Mouse (Mus musculus): ENCODE data around the gene Krtap10-4. TPM values are rescaled to one million over a fixed set of nuclear protein-coding genes. Genes with fewer than 3 reads are reported as not detected.

The Krtap10-4 gene
- not detected in 2 replicates for polyA plus RNA-seq (2015; fragmentation: Nextera tagmentation; extraction: Ambion mirVana)

- Histone ChIP-seq H3K36me3 (no peaks in the 10 kb centered on the region), H3K9ac (no peak within 1 kb of the TSS), H3K9me3 (replicated peaks) (no peaks in the 10 kb centered on the region), H3K4me2 (no peak within 1 kb of the TSS), H3K4me1 (replicated peaks) (no peaks in the 10 kb centered on the region), H3K27ac (no peak within 1 kb of the TSS), H3K4me3 (replicated peaks) (no peak within 1 kb of the TSS), H3K27me3 (no peaks in the 10 kb centered on the region)
- 61% methylated on average over 6 of the region's 6 CpGs for WGBS (ENCODE audit: insufficient replicate concordance)
- no peak for ATAC-seq (ENCODE audit: low read depth)
- no peak for DNase-seq
Observed at GRCm38 (mm10) chr10:77826951-77827350, at the start of gene Krtap10-4. TSS of gene Krtap10-4 (minus strand) at chr10:77827095.

GRCm38 (mm10) chr10:77869651-77870050 is 42.8 kb upstream of the Krtap10-4 start:
- no peak for ATAC-seq (ENCODE audit: low read depth)
- no peak for DNase-seq
- Histone ChIP-seq H3K36me3 (no peaks in the 10 kb centered on the region), H3K4me3 (replicated peaks) (no peak overlapping the region), H3K9ac (no peak overlapping the region), H3K4me2 (no peak overlapping the region), H3K27ac (no peak overlapping the region), H3K4me1 (replicated peaks) (0 out of 2 replicates have a peak, but pooled peaks cover 3% of the 10 kb centered on the region), H3K27me3 (no peaks in the 10 kb centered on the region), H3K9me3 (replicated peaks) (no peaks in the 10 kb centered on the region)
- 67% methylated on average over 7 of the region's 7 CpGs for WGBS (ENCODE audit: insufficient replicate concordance)

GRCm38 (mm10) chr10:77867546-77867945 is 40.7 kb upstream of the Krtap10-4 start:
- WGBS (ENCODE audit: insufficient replicate concordance): 0% methylated on average over 1 of the region's 1 CpGs
- 0 out of 2 replicates have a peak, but pooled peaks cover 6% of the 10 kb centered on the region for H3K4me1 ChIP-seq (replicated peaks)
- H3K36me3 ChIP-seq: no peaks in the 10 kb centered on the region
- ATAC-seq (ENCODE audit: low read depth): no peak
- no peak overlapping the region for H3K4me3 ChIP-seq (replicated peaks)
- no peak for DNase-seq
- H3K27me3 ChIP-seq: no peaks in the 10 kb centered on the region
- H3K4me2 ChIP-seq: no peak overlapping the region
- H3K9ac ChIP-seq: no peak overlapping the region
- H3K9me3 ChIP-seq (replicated peaks): no peaks in the 10 kb centered on the region
- no peak overlapping the region for H3K27ac ChIP-seq

- peak overlapping the region; percentile 44 for H3K4me2 ChIP-seq
- no peak for ATAC-seq (ENCODE audit: low read depth)
- 29% methylated on average over 11 of the region's 11 CpGs for WGBS (ENCODE audit: insufficient replicate concordance)
- no peak for DNase-seq
- no peaks in the 10 kb centered on the region for H3K27me3 ChIP-seq
- H3K9ac ChIP-seq: no peak overlapping the region
- H3K4me1 ChIP-seq (replicated peaks): 0 out of 2 replicates have a peak, but pooled peaks cover 6% of the 10 kb centered on the region
- no peak overlapping the region for H3K27ac ChIP-seq
- H3K9me3 ChIP-seq (replicated peaks): no peaks in the 10 kb centered on the region
- H3K36me3 ChIP-seq: no peaks in the 10 kb centered on the region
- H3K4me3 ChIP-seq (replicated peaks): 0 out of 2 replicates have a peak overlapping the region, but pooled peaks have one; percentile 3
Observed at GRCm38 (mm10) chr10:77864762-77865143, 37.9 kb upstream of the Krtap10-4 start.

GRCm38 (mm10) chr10:77864067-77864761 is 37.3 kb upstream of the Krtap10-4 start:
- ATAC-seq (ENCODE audit: low read depth): peak; percentile 77
- Histone ChIP-seq H3K27me3 (no peaks in the 10 kb centered on the region), H3K27ac (no peak overlapping the region), H3K4me3 (replicated peaks) (0 out of 2 replicates have a peak overlapping the region, but pooled peaks have one; percentile 3), H3K9ac (no peak overlapping the region), H3K4me2 (peak overlapping the region; percentile 44), H3K4me1 (replicated peaks) (0 out of 2 replicates have a peak, but pooled peaks cover 6% of the 10 kb centered on the region), H3K9me3 (replicated peaks) (no peaks in the 10 kb centered on the region), H3K36me3 (no peaks in the 10 kb centered on the region)
- WGBS (ENCODE audit: insufficient replicate concordance): 18% methylated on average over 14 of the region's 14 CpGs
- DNase-seq: peak; percentile 37

GRCm38 (mm10) chr10:77861675-77862074 is 34.8 kb upstream of the Krtap10-4 start, which contains the start of gene Gm3285:
TSS of gene Gm3285 (plus strand) at chr10:77861975.
- H3K4me1 ChIP-seq (replicated peaks): 0 out of 2 replicates have a peak, but pooled peaks cover 6% of the 10 kb centered on the region
- ATAC-seq (ENCODE audit: low read depth) (no peak), DNase-seq (no peak)
- H3K27ac ChIP-seq: no peak within 1 kb of the TSS
- no peaks in the 10 kb centered on the region for H3K9me3 ChIP-seq (replicated peaks)
- WGBS (ENCODE audit: insufficient replicate concordance): 42% methylated on average over 7 of the region's 7 CpGs
- H3K9ac ChIP-seq: no peak within 1 kb of the TSS
- no peaks in the 10 kb centered on the region for H3K36me3 ChIP-seq
- H3K4me3 ChIP-seq (replicated peaks): no peak within 1 kb of the TSS
- no peak within 1 kb of the TSS for H3K4me2 ChIP-seq
- no peaks in the 10 kb centered on the region for H3K27me3 ChIP-seq

- Histone ChIP-seq H3K9ac (no peak within 1 kb of the TSS), H3K36me3 (no peaks in the 10 kb centered on the region), H3K4me1 (replicated peaks) (no peaks in the 10 kb centered on the region), H3K4me3 (replicated peaks) (no peak within 1 kb of the TSS), H3K4me2 (no peak within 1 kb of the TSS), H3K9me3 (replicated peaks) (no peaks in the 10 kb centered on the region), H3K27me3 (no peaks in the 10 kb centered on the region), H3K27ac (no peak within 1 kb of the TSS)
- DNase-seq: no peak
- 40% methylated on average over 9 of the region's 9 CpGs for WGBS (ENCODE audit: insufficient replicate concordance)
- no peak for ATAC-seq (ENCODE audit: low read depth)
Observed at GRCm38 (mm10) chr10:77852559-77852958, 25.7 kb upstream of the Krtap10-4 start, which contains the start of gene Gm10318. TSS of gene Gm10318 (plus strand) at chr10:77852859.

GRCm38 (mm10) chr10:77847538-77847937 is 20.6 kb upstream of the Krtap10-4 start:
- Histone ChIP-seq H3K9me3 (replicated peaks) (no peaks in the 10 kb centered on the region), H3K4me3 (replicated peaks) (no peak overlapping the region), H3K4me2 (no peak overlapping the region), H3K27me3 (no peaks in the 10 kb centered on the region), H3K9ac (no peak overlapping the region), H3K27ac (no peak overlapping the region), H3K36me3 (no peaks in the 10 kb centered on the region), H3K4me1 (replicated peaks) (no peaks in the 10 kb centered on the region)
- ATAC-seq (ENCODE audit: low read depth) (no peak), DNase-seq (no peak)
- WGBS (ENCODE audit: insufficient replicate concordance): 62% methylated on average over 2 of the region's 2 CpGs

GRCm38 (mm10) chr10:77846961-77847360 is 20.1 kb upstream of the Krtap10-4 start:
- 15% methylated on average over 2 of the region's 2 CpGs for WGBS (ENCODE audit: insufficient replicate concordance)
- DNase-seq (no peak), ATAC-seq (ENCODE audit: low read depth) (no peak)
- no peak overlapping the region for H3K9ac ChIP-seq
- no peaks in the 10 kb centered on the region for H3K36me3 ChIP-seq
- H3K27me3 ChIP-seq: no peaks in the 10 kb centered on the region
- H3K4me1 ChIP-seq (replicated peaks): no peaks in the 10 kb centered on the region
- H3K4me3 ChIP-seq (replicated peaks): no peak overlapping the region
- H3K27ac ChIP-seq: no peak overlapping the region
- H3K9me3 ChIP-seq (replicated peaks): no peaks in the 10 kb centered on the region
- no peak overlapping the region for H3K4me2 ChIP-seq

- WGBS (ENCODE audit: insufficient replicate concordance): 33% methylated on average over 3 of the region's 3 CpGs
- ATAC-seq (ENCODE audit: low read depth): no peak
- H3K36me3 ChIP-seq: no peaks in the 10 kb centered on the region
- DNase-seq: no peak
- no peak within 1 kb of the TSS for H3K4me2 ChIP-seq
- no peaks in the 10 kb centered on the region for H3K27me3 ChIP-seq
- no peaks in the 10 kb centered on the region for H3K9me3 ChIP-seq (replicated peaks)
- H3K27ac ChIP-seq: no peak within 1 kb of the TSS
- no peaks in the 10 kb centered on the region for H3K4me1 ChIP-seq (replicated peaks)
- no peak within 1 kb of the TSS for H3K9ac ChIP-seq
- H3K4me3 ChIP-seq (replicated peaks): no peak within 1 kb of the TSS
Observed at GRCm38 (mm10) chr10:77846503-77846902, 19.6 kb upstream of the Krtap10-4 start, which contains the start of gene Gm36176. TSS of gene Gm36176 (plus strand) at chr10:77846803.

- H3K4me3 ChIP-seq (replicated peaks): no peak overlapping the region
- no peaks in the 10 kb centered on the region for H3K4me1 ChIP-seq (replicated peaks)
- H3K36me3 ChIP-seq: no peaks in the 10 kb centered on the region
- 52% methylated on average over 6 of the region's 6 CpGs for WGBS (ENCODE audit: insufficient replicate concordance)
- DNase-seq (no peak), ATAC-seq (ENCODE audit: low read depth) (no peak)
- no peaks in the 10 kb centered on the region for H3K9me3 ChIP-seq (replicated peaks)
- no peak overlapping the region for H3K27ac ChIP-seq
- no peaks in the 10 kb centered on the region for H3K27me3 ChIP-seq
- H3K4me2 ChIP-seq: no peak overlapping the region
- H3K9ac ChIP-seq: no peak overlapping the region
Observed at GRCm38 (mm10) chr10:77839006-77839405, 12.1 kb upstream of the Krtap10-4 start.

GRCm38 (mm10) chr10:77835647-77836046 is 8.8 kb upstream of the Krtap10-4 start, which contains the start of gene Krtap10-10:
TSS of gene Krtap10-10 (plus strand) at chr10:77835947.
- ATAC-seq (ENCODE audit: low read depth) (no peak), DNase-seq (no peak)
- Histone ChIP-seq H3K9ac (no peak within 1 kb of the TSS), H3K36me3 (no peaks in the 10 kb centered on the region), H3K27ac (no peak within 1 kb of the TSS), H3K4me3 (replicated peaks) (no peak within 1 kb of the TSS), H3K9me3 (replicated peaks) (no peaks in the 10 kb centered on the region), H3K4me2 (no peak within 1 kb of the TSS), H3K27me3 (no peaks in the 10 kb centered on the region), H3K4me1 (replicated peaks) (no peaks in the 10 kb centered on the region)
- 53% methylated on average over 9 of the region's 9 CpGs for WGBS (ENCODE audit: insufficient replicate concordance)
